Mouse (Mus musculus) brain, embryonic 14.5 days (tissue): Measurements from ENCODE around the gene Casp12.

ENCODE experiments used
- CTCF ChIP-seq: fragments of 200-500 bp; IDR thresholded peaks from 2 replicates; pipeline ENCODE4 v1.5.1; 2012; ENCODE audit warnings: inconsistent platforms, mild to moderate bottlenecking, moderate library complexity, borderline replicate concordance; ENCODE audit not compliant: insufficient read depth, insufficient read length; ENCODE audit errors: extremely low read depth
- POLR2A ChIP-seq: fragments of 200-500 bp; IDR thresholded peaks from 2 replicates; pipeline ENCODE4 v1.6.1; 2012; ENCODE audit warnings: mild to moderate bottlenecking, inconsistent platforms, borderline replicate concordance; ENCODE audit not compliant: poor library complexity, insufficient read depth, insufficient read length, severe bottlenecking; ENCODE audit errors: extremely low read depth

GRCm38 (mm10) chr9:5299132-5299381 is 46.2 kb upstream of the Casp12 start:
- TF ChIP-seq CTCF (no peak), POLR2A (no peak)
